Mouse (Mus musculus): ENCODE data around the gene Mustn1. TPM values are rescaled to one million over a fixed set of nuclear protein-coding genes. Genes with fewer than 3 reads are reported as not detected.

The Mustn1 gene
- total RNA-seq, 2 experiments from 2014 or later, result not detected

DNA sequence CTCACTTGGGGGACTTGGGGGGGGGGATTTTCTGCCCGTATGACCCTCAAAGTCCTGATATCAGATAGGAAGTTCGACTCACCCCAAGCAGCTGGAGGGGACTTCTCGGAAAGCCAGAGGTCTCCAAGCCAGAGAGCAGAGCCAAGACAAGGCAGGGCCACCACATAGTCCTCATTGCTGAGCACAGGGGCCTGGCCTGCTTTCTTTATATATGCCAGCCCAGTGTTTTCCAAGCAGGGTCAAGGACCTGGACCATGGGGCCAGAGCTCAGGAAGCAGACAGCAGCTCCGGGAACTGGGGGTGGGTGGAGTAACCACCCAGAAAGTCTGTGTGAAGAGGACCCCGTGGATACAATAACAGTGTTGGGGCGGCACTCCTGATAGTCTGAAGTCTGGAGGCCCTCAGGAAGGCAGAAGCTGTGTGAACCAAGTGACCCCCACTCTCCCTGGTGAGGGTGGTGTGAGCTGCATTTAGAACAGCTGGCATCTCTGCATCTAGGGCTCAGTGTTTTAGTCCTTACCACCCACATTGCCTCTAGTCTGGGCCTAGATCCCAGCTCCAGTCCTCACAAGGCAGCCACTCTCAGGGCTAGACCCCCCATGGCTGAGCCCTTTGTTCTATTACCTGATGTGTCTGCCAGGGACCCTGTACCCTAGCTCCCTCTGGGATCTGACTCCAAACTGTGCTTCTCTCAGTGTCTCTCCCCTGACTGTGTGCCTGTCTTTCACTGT, 44.5 kb downstream of the Mustn1 start, which contains the start of gene Itih3:
TSS of gene Itih3 (minus strand) at position 386 of the 731 bp plus-strand sequence.
- no peak for ATAC-seq (replicated peaks; ENCODE audit: low FRiP score, poor library complexity, severe bottlenecking)

- no peak for ATAC-seq (replicated peaks; ENCODE audit: low FRiP score, poor library complexity, severe bottlenecking)
Measured at GRCm38 (mm10) chr14:30925492-30925891, 46.5 kb downstream of the Mustn1 start.

- no peak for ATAC-seq (replicated peaks; ENCODE audit: low FRiP score, poor library complexity, severe bottlenecking)
Measured at GRCm38 (mm10) chr14:30930386-30930785, 51.4 kb downstream of the Mustn1 start.

Other genes starting within 250 kb of the Mustn1 start
- gene Rft1, start 224.8 kb upstream of the Mustn1 start, total RNA-seq (2015; ENCODE audit: low replicate concordance), result 1.2 and 2.5 TPM in 2 replicates
- gene Rft1, start 224.8 kb upstream of the Mustn1 start, total RNA-seq (2017; ENCODE audit: low replicate concordance), result 2.1 and 2.7 TPM in 2 replicates
- 8.2 and 8.6 TPM in 2 replicates for gene Sfmbt1, start 164.4 kb upstream of the Mustn1 start, total RNA-seq (2015; ENCODE audit: low replicate concordance)
- gene Sfmbt1, start 164.4 kb upstream of the Mustn1 start, total RNA-seq (2017; ENCODE audit: low replicate concordance), result 9.8 and 10.1 TPM in 2 replicates
- 2.1 and 11.3 TPM in 2 replicates for gene Tmem110, start 53.6 kb upstream of the Mustn1 start, total RNA-seq (2015; ENCODE audit: low replicate concordance)
- 0.98 and 2.2 TPM in 2 replicates for gene Tmem110, start 53.6 kb upstream of the Mustn1 start, total RNA-seq (2017; ENCODE audit: low replicate concordance)
- gene Itih4, start 7.3 kb downstream of the Mustn1 start, total RNA-seq (2015; ENCODE audit: low replicate concordance), result not detected in 2 replicates
- gene Itih4, start 7.3 kb downstream of the Mustn1 start, total RNA-seq (2017; ENCODE audit: low replicate concordance), result not detected in 2 replicates
- gene Itih3, start 44.6 kb downstream of the Mustn1 start, total RNA-seq (2015; ENCODE audit: low replicate concordance), result not detected in 2 replicates
- not detected in 2 replicates for gene Itih3, start 44.6 kb downstream of the Mustn1 start, total RNA-seq (2017; ENCODE audit: low replicate concordance)
- not detected in 2 replicates for gene Itih1, start 64.1 kb downstream of the Mustn1 start, total RNA-seq (2015; ENCODE audit: low replicate concordance)
- gene Itih1, start 64.1 kb downstream of the Mustn1 start, total RNA-seq (2017; ENCODE audit: low replicate concordance), result not detected in 2 replicates
- gene Nek4, start 72.2 kb downstream of the Mustn1 start, total RNA-seq (2015; ENCODE audit: low replicate concordance), result 0.38 and 1.0 TPM in 2 replicates
- 2.5 and 4.3 TPM in 2 replicates for gene Nek4, start 72.2 kb downstream of the Mustn1 start, total RNA-seq (2017; ENCODE audit: low replicate concordance)
- gene Glt8d1, start 122.2 kb downstream of the Mustn1 start, total RNA-seq (2015; ENCODE audit: low replicate concordance), result 6.9 and 18.6 TPM in 2 replicates
- 5.8 and 6.3 TPM in 2 replicates for gene Glt8d1, start 122.2 kb downstream of the Mustn1 start, total RNA-seq (2017; ENCODE audit: low replicate concordance)
- gene Spcs1, start 122.5 kb downstream of the Mustn1 start, total RNA-seq (2015; ENCODE audit: low replicate concordance), result 64.6 and 77.6 TPM in 2 replicates
- 28.6 and 29.4 TPM in 2 replicates for gene Spcs1, start 122.5 kb downstream of the Mustn1 start, total RNA-seq (2017; ENCODE audit: low replicate concordance)
- gene Pbrm1, start 139.9 kb downstream of the Mustn1 start, total RNA-seq (2015; ENCODE audit: low replicate concordance), result 69.4 and 75.4 TPM in 2 replicates
- gene Pbrm1, start 139.9 kb downstream of the Mustn1 start, total RNA-seq (2017; ENCODE audit: low replicate concordance), result 84.8 and 100 TPM in 2 replicates
- 55.4 and 66.3 TPM in 2 replicates for gene Gnl3, start 140.0 kb downstream of the Mustn1 start, total RNA-seq (2015; ENCODE audit: low replicate concordance)
- 42.4 and 45.2 TPM in 2 replicates for gene Gnl3, start 140.0 kb downstream of the Mustn1 start, total RNA-seq (2017; ENCODE audit: low replicate concordance)
- gene Smim4, start 249.8 kb downstream of the Mustn1 start, total RNA-seq (2015; ENCODE audit: low replicate concordance), result 22.8 and 30.9 TPM in 2 replicates
- 14.7 and 16.2 TPM in 2 replicates for gene Smim4, start 249.8 kb downstream of the Mustn1 start, total RNA-seq (2017; ENCODE audit: low replicate concordance)